Mouse (Mus musculus) heart, adult 2 months (tissue): Measurements from ENCODE around the gene Nmur1.

ENCODE experiments used
- CTCF ChIP-seq: fragments of 200-600 bp; IDR thresholded peaks from 2 replicates; pipeline ENCODE4 v1.8.1; 2022; ENCODE audit warnings: antibody characterized with exemption, mild to moderate bottlenecking, moderate library complexity
- EP300 ChIP-seq: fragments of 200-500 bp; IDR thresholded peaks from 2 replicates; pipeline ENCODE4 v1.6.1; 2011; ENCODE audit warnings: low read depth, low read length, control low read depth; ENCODE audit not compliant: insufficient read depth
- POLR2A ChIP-seq: fragments of 200-500 bp; IDR thresholded peaks from 2 replicates; pipeline ENCODE4 v1.6.1; 2011; ENCODE audit warnings: mild to moderate bottlenecking, low read depth, low read length, control low read depth; ENCODE audit not compliant: insufficient read depth

DNA sequence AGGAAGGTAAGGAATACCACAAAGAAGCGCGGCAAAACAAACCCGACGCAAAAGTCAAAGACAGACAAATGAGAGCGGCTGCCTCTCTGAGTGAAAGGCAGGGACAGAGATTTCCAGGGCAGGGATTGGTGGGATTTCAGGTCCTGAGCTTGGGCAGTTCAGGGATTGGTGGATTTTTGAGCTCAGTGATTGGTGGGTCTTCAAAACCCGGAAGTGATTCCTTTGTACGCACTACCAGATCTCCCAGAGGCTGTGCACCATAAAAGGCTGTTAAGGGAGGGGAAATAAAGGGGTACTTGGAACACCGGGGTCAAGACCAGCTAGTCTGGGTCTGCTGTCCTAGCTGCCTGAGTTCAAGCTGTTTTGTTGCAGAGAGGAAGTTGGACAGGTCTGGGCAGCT, 41.4 kb upstream of the Nmur1 start:
- TF ChIP-seq POLR2A (no peak), EP300 (no peak), CTCF (no peak)
